Mouse (Mus musculus): ENCODE measurements around the gene Gpatch4. TPM values are rescaled to one million over a fixed set of nuclear protein-coding genes. Genes with fewer than 3 reads are reported as not detected.

The Gpatch4 gene
- polyA plus RNA-seq, 1 experiment, result 26.4 TPM

GRCm38 (mm10) chr3:88027434-88028186, 15.3 kb upstream of the Gpatch4 start, which contains the start of gene Hapln2:
Hapln2 (minus strand) TSS chr3:88027583.
- Histone ChIP-seq H3ac (ENCODE audit: control insufficient read depth, insufficient read length, low read depth) (no peak within 1 kb of the TSS), H3K79me3 (ENCODE audit: low read depth) (no peaks in the 10 kb centered on the region), H3K79me2 (ENCODE audit: control insufficient read depth, insufficient read depth) (no peaks in the 10 kb centered on the region), H3K4me3 (ENCODE audit: insufficient read depth, poor library complexity, severe bottlenecking) (no peak within 1 kb of the TSS), H3K27me3 (ENCODE audit: control insufficient read depth, insufficient read depth, insufficient read length) (peaks cover 43% of the 10 kb centered on the region), H3K36me3 (ENCODE audit: control insufficient read depth, insufficient read depth) (no peaks in the 10 kb centered on the region)
- no peak for TF ChIP-seq FOSL1 (IDR thresholded peaks at IDR 0.05; ENCODE audit: insufficient read depth, low read length, poor library complexity, severe bottlenecking)
- no peak for TF ChIP-seq USF1 (IDR thresholded peaks at IDR 0.05; ENCODE audit: low read depth)
- TF ChIP-seq CEBPB (IDR thresholded peaks at IDR 0.05; ENCODE audit: low read depth), result no peak
- TF ChIP-seq MYOG (IDR thresholded peaks at IDR 0.05; ENCODE audit: control insufficient read depth, extremely low read depth, insufficient read length), result no peak
- no peak for TF ChIP-seq MAX (IDR thresholded peaks at IDR 0.05)
- no peak for TF ChIP-seq MYOD1 (IDR thresholded peaks at IDR 0.05; ENCODE audit: control insufficient read depth, insufficient read length, low read depth)
- no peak for TF ChIP-seq CTCF (IDR thresholded peaks at IDR 0.05; ENCODE audit: control insufficient read depth, insufficient read depth, insufficient read length)

GRCm38 (mm10) chr3:88030608-88031395, 12.1 kb upstream of the Gpatch4 start:
- Histone ChIP-seq H3K79me2 (ENCODE audit: control insufficient read depth, insufficient read depth) (no peaks in the 10 kb centered on the region), H3K27me3 (ENCODE audit: control insufficient read depth, insufficient read depth, insufficient read length) (peaks cover 18% of the 10 kb centered on the region), H3ac (ENCODE audit: control insufficient read depth, insufficient read length, low read depth) (no peak overlapping the region), H3K36me3 (ENCODE audit: control insufficient read depth, insufficient read depth) (no peaks in the 10 kb centered on the region), H3K4me3 (ENCODE audit: insufficient read depth, poor library complexity, severe bottlenecking) (no peak overlapping the region), H3K79me3 (ENCODE audit: low read depth) (no peaks in the 10 kb centered on the region)
- no peak for TF ChIP-seq CEBPB (IDR thresholded peaks at IDR 0.05; ENCODE audit: low read depth)
- TF ChIP-seq CTCF (IDR thresholded peaks at IDR 0.05; ENCODE audit: control insufficient read depth, insufficient read depth, insufficient read length), result no peak
- TF ChIP-seq MYOD1 (IDR thresholded peaks at IDR 0.05; ENCODE audit: control insufficient read depth, insufficient read length, low read depth), result no peak
- no peak for TF ChIP-seq MAX (IDR thresholded peaks at IDR 0.05)
- no peak for TF ChIP-seq FOSL1 (IDR thresholded peaks at IDR 0.05; ENCODE audit: insufficient read depth, low read length, poor library complexity, severe bottlenecking)
- no peak for TF ChIP-seq USF1 (IDR thresholded peaks at IDR 0.05; ENCODE audit: low read depth)
- no peak for TF ChIP-seq MYOG (IDR thresholded peaks at IDR 0.05; ENCODE audit: control insufficient read depth, extremely low read depth, insufficient read length)

GRCm38 (mm10) chr3:88033506-88033905, 9.4 kb upstream of the Gpatch4 start:
- TF ChIP-seq MAX (IDR thresholded peaks at IDR 0.05), result no peak
- TF ChIP-seq CTCF (IDR thresholded peaks at IDR 0.05; ENCODE audit: control insufficient read depth, insufficient read depth, insufficient read length), result no peak
- TF ChIP-seq FOSL1 (IDR thresholded peaks at IDR 0.05; ENCODE audit: insufficient read depth, low read length, poor library complexity, severe bottlenecking), result no peak
- no peak for TF ChIP-seq CEBPB (IDR thresholded peaks at IDR 0.05; ENCODE audit: low read depth)
- no peak for TF ChIP-seq MYOD1 (IDR thresholded peaks at IDR 0.05; ENCODE audit: control insufficient read depth, insufficient read length, low read depth)
- no peak for TF ChIP-seq USF1 (IDR thresholded peaks at IDR 0.05; ENCODE audit: low read depth)
- TF ChIP-seq MYOG (IDR thresholded peaks at IDR 0.05; ENCODE audit: control insufficient read depth, extremely low read depth, insufficient read length), result no peak
- Histone ChIP-seq H3ac (ENCODE audit: control insufficient read depth, insufficient read length, low read depth) (no peak overlapping the region), H3K79me3 (ENCODE audit: low read depth) (no peaks in the 10 kb centered on the region), H3K4me3 (ENCODE audit: insufficient read depth, poor library complexity, severe bottlenecking) (no peak overlapping the region), H3K36me3 (ENCODE audit: control insufficient read depth, insufficient read depth) (no peaks in the 10 kb centered on the region), H3K79me2 (ENCODE audit: control insufficient read depth, insufficient read depth) (no peaks in the 10 kb centered on the region), H3K27me3 (ENCODE audit: control insufficient read depth, insufficient read depth, insufficient read length) (peaks cover 21% of the 10 kb centered on the region)

- TF ChIP-seq MYOG (IDR thresholded peaks at IDR 0.05; ENCODE audit: control insufficient read depth, extremely low read depth, insufficient read length) (no peak), CEBPB (IDR thresholded peaks at IDR 0.05; ENCODE audit: low read depth) (no peak), CTCF (IDR thresholded peaks at IDR 0.05; ENCODE audit: control insufficient read depth, insufficient read depth, insufficient read length) (no peak), MYOD1 (IDR thresholded peaks at IDR 0.05; ENCODE audit: control insufficient read depth, insufficient read length, low read depth) (no peak), FOSL1 (IDR thresholded peaks at IDR 0.05; ENCODE audit: insufficient read depth, low read length, poor library complexity, severe bottlenecking) (no peak), MAX (IDR thresholded peaks at IDR 0.05) (no peak), USF1 (IDR thresholded peaks at IDR 0.05; ENCODE audit: low read depth) (no peak)
- Histone ChIP-seq H3K27me3 (ENCODE audit: control insufficient read depth, insufficient read depth, insufficient read length) (peaks cover 12% of the 10 kb centered on the region), H3ac (ENCODE audit: control insufficient read depth, insufficient read length, low read depth) (no peak overlapping the region), H3K79me2 (ENCODE audit: control insufficient read depth, insufficient read depth) (no peaks in the 10 kb centered on the region), H3K4me3 (ENCODE audit: insufficient read depth, poor library complexity, severe bottlenecking) (no peak overlapping the region), H3K79me3 (ENCODE audit: low read depth) (no peaks in the 10 kb centered on the region), H3K36me3 (ENCODE audit: control insufficient read depth, insufficient read depth) (no peaks in the 10 kb centered on the region)
These were observed 7.2 kb upstream of the Gpatch4 start for GRCm38 (mm10) chr3:88035561-88036293.

GRCm38 (mm10) chr3:88049532-88049931, 6.6 kb downstream of the Gpatch4 start:
- no peak for TF ChIP-seq CEBPB (IDR thresholded peaks at IDR 0.05; ENCODE audit: low read depth)
- TF ChIP-seq MYOD1 (IDR thresholded peaks at IDR 0.05; ENCODE audit: control insufficient read depth, insufficient read length, low read depth), result no peak
- no peak for TF ChIP-seq USF1 (IDR thresholded peaks at IDR 0.05; ENCODE audit: low read depth)
- TF ChIP-seq MAX (IDR thresholded peaks at IDR 0.05), result no peak
- TF ChIP-seq CTCF (IDR thresholded peaks at IDR 0.05; ENCODE audit: control insufficient read depth, insufficient read depth, insufficient read length), result no peak
- TF ChIP-seq MYOG (IDR thresholded peaks at IDR 0.05; ENCODE audit: control insufficient read depth, extremely low read depth, insufficient read length), result no peak
- TF ChIP-seq FOSL1 (IDR thresholded peaks at IDR 0.05; ENCODE audit: insufficient read depth, low read length, poor library complexity, severe bottlenecking), result no peak
- peaks cover 46% of the 10 kb centered on the region for H3K79me3 ChIP-seq (ENCODE audit: low read depth)
- peaks cover 61% of the 10 kb centered on the region for H3K79me2 ChIP-seq (ENCODE audit: control insufficient read depth, insufficient read depth)
- no peak overlapping the region for H3K4me3 ChIP-seq (ENCODE audit: insufficient read depth, poor library complexity, severe bottlenecking)
- no peak overlapping the region for H3ac ChIP-seq (ENCODE audit: control insufficient read depth, insufficient read length, low read depth)
- no peaks in the 10 kb centered on the region for H3K27me3 ChIP-seq (ENCODE audit: control insufficient read depth, insufficient read depth, insufficient read length)
- H3K36me3 ChIP-seq (ENCODE audit: control insufficient read depth, insufficient read depth), result peaks cover 57% of the 10 kb centered on the region

Data from C2C12 (cell line).